Mouse (Mus musculus) testis, adult 10 weeks (tissue): ENCODE measurements around the gene Ube2g2. TPM values are rescaled to one million over a fixed set of nuclear protein-coding genes. Genes with fewer than 3 reads are reported as not detected.

Experiments used
- polyA plus RNA-seq: library from polyadenylated mRNA; stranded (reverse); fragments of 350-450 nt; fragmentation: Illumina TruSeq; extraction: RNeasy Lipid Tissue Mini Kit (QIAGEN cat#74804); gene quantifications from one replicate; pipeline ENCODE4 v1.2.3, GENCODE M21; 2014; ENCODE audit warnings: low read depth, low replicate concordance

Gene Ube2g2
- 19.1 TPM for polyA plus RNA-seq

DNA sequence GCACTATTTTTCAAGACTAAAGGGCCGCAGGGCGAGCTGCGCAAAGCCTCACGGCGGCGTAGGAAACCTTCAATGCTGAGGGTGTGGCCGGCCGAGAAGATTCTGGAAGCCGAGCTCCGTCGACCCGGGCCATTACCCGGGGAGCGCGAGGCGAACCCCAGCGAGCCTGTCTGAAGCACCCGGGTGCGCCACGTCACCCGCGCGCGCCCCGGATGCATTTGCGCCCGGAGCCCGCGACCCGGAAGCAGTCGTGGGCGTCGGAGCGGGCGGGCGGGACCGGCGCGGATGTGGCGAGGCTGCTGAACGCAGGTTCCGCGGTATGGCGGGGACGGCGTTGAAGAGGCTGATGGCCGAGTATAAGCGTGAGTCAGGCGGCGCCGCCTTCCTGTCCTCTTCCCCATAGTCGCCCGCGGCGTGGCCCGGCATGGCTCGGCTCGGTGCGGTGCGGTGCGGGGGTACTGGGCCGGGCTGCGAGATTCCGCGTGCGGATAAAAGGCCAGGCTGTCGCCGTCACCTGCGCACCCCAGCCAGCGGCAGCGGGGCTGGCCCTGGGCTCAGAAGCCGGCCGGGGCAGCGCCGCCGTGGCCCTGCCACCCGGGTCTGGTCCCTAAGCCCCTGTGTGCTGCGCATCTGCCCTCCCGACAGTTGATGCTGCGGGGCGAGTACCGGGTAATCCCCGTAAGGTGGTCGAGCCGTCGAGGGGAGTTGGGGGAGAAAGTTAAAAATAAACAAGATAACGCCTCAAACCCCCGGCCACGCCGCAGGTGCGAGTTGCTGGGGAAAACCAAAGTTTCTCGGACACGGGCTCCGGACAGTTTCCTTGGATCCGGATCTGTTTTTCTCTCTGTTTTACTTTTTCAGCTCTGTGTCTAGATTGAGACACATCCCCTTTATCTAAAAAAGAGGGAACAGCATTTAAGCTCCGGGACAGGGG is at the start of gene Ube2g2:
Ube2g2 (plus strand) TSS at position 221 of the 934 bp plus-strand sequence.

GRCm38 (mm10) chr10:77581408-77582284 is 40.4 kb upstream of the Ube2g2 start, which contains the start of gene Pttg1ip:
Pttg1ip (plus strand) TSS chr10:77581720.

DNA sequence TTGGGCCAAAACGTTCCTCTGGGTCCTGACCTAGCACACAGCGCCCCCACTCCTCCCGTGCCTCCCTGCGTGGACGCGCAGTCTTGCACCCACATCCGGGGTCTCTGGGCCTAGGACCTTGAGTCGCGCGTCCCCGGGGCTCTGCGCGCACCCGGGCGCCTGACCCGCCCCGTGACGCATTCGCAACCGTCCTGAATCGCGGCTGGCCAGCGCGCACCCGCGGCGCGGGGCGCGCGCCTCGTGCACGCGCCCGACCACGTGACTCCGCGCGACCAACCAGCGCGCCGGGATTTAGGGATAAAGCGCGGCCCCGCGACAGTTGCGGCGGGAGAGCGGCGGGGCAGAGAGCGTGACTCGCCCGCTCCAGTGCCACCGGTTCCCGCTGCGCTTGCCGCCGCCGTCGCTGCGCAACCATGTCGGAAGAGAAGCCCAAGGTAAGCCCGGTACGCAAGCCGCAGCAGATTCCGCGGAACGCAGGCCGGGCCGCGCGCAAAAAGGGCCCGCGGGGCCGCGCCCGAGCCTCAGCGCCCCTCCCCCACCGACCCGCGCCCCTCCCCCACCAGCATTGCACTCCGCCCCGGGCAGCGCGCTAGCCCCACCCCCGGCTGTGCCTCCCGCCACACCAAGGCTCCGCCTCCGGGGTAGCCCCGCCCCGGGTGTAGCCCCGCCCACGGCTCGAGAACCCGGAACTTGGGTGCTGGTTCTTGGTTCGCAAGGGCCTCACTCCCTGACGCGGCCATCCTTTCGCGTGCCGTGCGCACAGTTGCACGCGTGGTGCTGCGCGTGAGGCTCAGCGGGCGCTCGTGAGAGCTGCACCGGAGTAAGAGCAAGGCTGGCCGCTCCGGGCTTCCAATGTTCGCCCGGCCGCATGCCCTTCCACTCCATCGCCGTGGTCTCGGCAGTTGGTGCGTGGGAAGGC is 15.9 kb upstream of the Ube2g2 start, which contains the start of the genes Sumo3 and Gm49325:
Sumo3 (plus strand) TSS at position 190 of the 919 bp plus-strand sequence.
Gm49325 (plus strand) TSS at position 290 of the 919 bp plus-strand sequence.

GRCm38 (mm10) chr10:77685895-77686664 is 64.0 kb downstream of the Ube2g2 start, which contains the start of gene Tspear:
Tspear (plus strand) TSS chr10:77686569.

DNA sequence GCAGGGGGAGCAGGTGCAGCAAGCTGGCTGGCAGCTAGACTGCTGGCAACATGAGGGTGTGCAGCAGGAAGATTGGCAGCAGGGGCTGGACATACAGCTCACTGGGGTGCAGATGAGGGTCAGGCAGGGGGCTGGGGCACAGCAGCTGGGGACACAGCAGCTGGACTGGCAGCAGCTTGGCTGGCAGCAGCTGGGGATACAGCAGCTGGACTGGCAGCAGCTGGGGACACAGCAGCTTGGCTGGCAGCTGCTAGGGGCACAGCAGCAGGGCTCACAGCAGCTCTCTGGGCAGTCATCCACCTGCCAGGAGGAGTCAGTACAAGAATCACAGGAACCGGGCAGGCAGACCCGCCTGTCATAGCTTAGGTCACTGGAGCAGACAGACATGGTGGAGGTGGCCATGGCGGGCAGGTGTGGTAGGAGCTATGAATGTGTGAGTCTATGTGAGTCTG is 68.3 kb downstream of the Ube2g2 start, which contains the start of gene Gm19402:
Gm19402 (minus strand) TSS at position 402 of the 452 bp plus-strand sequence.

Other genes with a start within 250 kb of the Ube2g2 start
- gene Adarb1, start 204.0 kb upstream of the Ube2g2 start, polyA plus RNA-seq, result 13.2 TPM
- 0.78 TPM for gene Fam207a, start 106.5 kb upstream of the Ube2g2 start, polyA plus RNA-seq
- 0.36 TPM for gene Itgb2, start 92.0 kb upstream of the Ube2g2 start, polyA plus RNA-seq
- gene Pttg1ip, start 40.6 kb upstream of the Ube2g2 start, polyA plus RNA-seq, result 53.7 TPM
- gene Sumo3, start 16.2 kb upstream of the Ube2g2 start, polyA plus RNA-seq, result 32.2 TPM
- 10.3 TPM for gene Gm49325, start 16.1 kb upstream of the Ube2g2 start, polyA plus RNA-seq
- gene Tspear, start 64.3 kb downstream of the Ube2g2 start, polyA plus RNA-seq, result not detected
- not detected for gene Gm19402, start 68.5 kb downstream of the Ube2g2 start, polyA plus RNA-seq
- not detected for gene Gm9508, start 75.0 kb downstream of the Ube2g2 start, polyA plus RNA-seq
- not detected for gene Gm10272, start 84.4 kb downstream of the Ube2g2 start, polyA plus RNA-seq
- not detected for gene Gm10024, start 89.2 kb downstream of the Ube2g2 start, polyA plus RNA-seq
- gene Gm10142, start 93.5 kb downstream of the Ube2g2 start, polyA plus RNA-seq, result not detected
- gene Krtap12-1, start 98.3 kb downstream of the Ube2g2 start, polyA plus RNA-seq, result not detected
- not detected for gene Gm10100, start 104.2 kb downstream of the Ube2g2 start, polyA plus RNA-seq
- not detected for gene Gm18596, start 120.4 kb downstream of the Ube2g2 start, polyA plus RNA-seq
- not detected for gene Gm9736, start 129.1 kb downstream of the Ube2g2 start, polyA plus RNA-seq
- gene Gm3233, start 137.4 kb downstream of the Ube2g2 start, polyA plus RNA-seq, result not detected
- gene Gm3238, start 149.1 kb downstream of the Ube2g2 start, polyA plus RNA-seq, result not detected
- not detected for gene Gm7138, start 154.7 kb downstream of the Ube2g2 start, polyA plus RNA-seq
- gene Gm3250, start 160.3 kb downstream of the Ube2g2 start, polyA plus RNA-seq, result not detected
- not detected for gene Gm7137, start 165.9 kb downstream of the Ube2g2 start, polyA plus RNA-seq
- gene Gm9639, start 172.8 kb downstream of the Ube2g2 start, polyA plus RNA-seq, result not detected
- gene Gm19668, start 176.9 kb downstream of the Ube2g2 start, polyA plus RNA-seq, result not detected
- not detected for gene Gm9507, start 189.6 kb downstream of the Ube2g2 start, polyA plus RNA-seq
- not detected for gene Gm2696, start 192.4 kb downstream of the Ube2g2 start, polyA plus RNA-seq
- not detected for gene Krtap10-4, start 204.8 kb downstream of the Ube2g2 start, polyA plus RNA-seq
- not detected for gene Krtap10-10, start 213.7 kb downstream of the Ube2g2 start, polyA plus RNA-seq
- gene Gm36176, start 224.5 kb downstream of the Ube2g2 start, polyA plus RNA-seq, result not detected
- not detected for gene Gm10318, start 230.6 kb downstream of the Ube2g2 start, polyA plus RNA-seq
- not detected for gene Gm3285, start 239.7 kb downstream of the Ube2g2 start, polyA plus RNA-seq